Mouse (Mus musculus): ENCODE measurements around the gene Tmem132c.

- TF ChIP-seq CTCF (IDR thresholded peaks at IDR 0.05; ENCODE audit: control insufficient read depth, insufficient read depth, insufficient read length) (no peak), FOSL1 (IDR thresholded peaks at IDR 0.05; ENCODE audit: insufficient read depth, low read length, poor library complexity, severe bottlenecking) (no peak), CEBPB (IDR thresholded peaks at IDR 0.05; ENCODE audit: low read depth) (no peak), MAX (IDR thresholded peaks at IDR 0.05) (no peak), MYOG (IDR thresholded peaks at IDR 0.05; ENCODE audit: control insufficient read depth, extremely low read depth, insufficient read length) (no peak), USF1 (IDR thresholded peaks at IDR 0.05; ENCODE audit: low read depth) (no peak), MYOD1 (IDR thresholded peaks at IDR 0.05; ENCODE audit: control insufficient read depth, insufficient read length, low read depth) (no peak)
Observed at GRCm38 (mm10) chr5:127297461-127297860, 55.9 kb downstream of the Tmem132c start.
